Mouse (Mus musculus) ovary, adult 18-20 months (tissue): Measurements from ENCODE around the gene 1700029I15Rik.

Experiments
- DNase-seq: peaks from one replicate; pipeline ENCODE4 v3.0.0; 2022; ENCODE audit warnings: low spot score, mixed read lengths

Gene 1700029I15Rik

GRCm38 (mm10) chr2:92427882-92428281 is 45.5 kb downstream of the 1700029I15Rik start:
- peak; percentile 47 for DNase-seq

- DNase-seq, result no peak
These were observed 47.8 kb downstream of the 1700029I15Rik start for GRCm38 (mm10) chr2:92430089-92430488.

GRCm38 (mm10) chr2:92430723-92431541 is 48.6 kb downstream of the 1700029I15Rik start:
- peak; percentile 30 for DNase-seq

GRCm38 (mm10) chr2:92431611-92432179 is 49.4 kb downstream of the 1700029I15Rik start:
- DNase-seq, result no peak

- peak; percentile 39 for DNase-seq
These were observed 50.3 kb downstream of the 1700029I15Rik start for GRCm38 (mm10) chr2:92432299-92433295.

- DNase-seq, result peak; percentile 98
These were observed 51.4 kb downstream of the 1700029I15Rik start, which contains the start of gene Cry2 for GRCm38 (mm10) chr2:92433578-92434374. Cry2 (minus strand) TSS chr2:92434043.

GRCm38 (mm10) chr2:92434375-92434745 is 52.0 kb downstream of the 1700029I15Rik start:
- DNase-seq, result no peak

- DNase-seq, result no peak
These were observed 52.7 kb downstream of the 1700029I15Rik start for GRCm38 (mm10) chr2:92435023-92435422.
